Mouse (Mus musculus) heart, adult 2 months (tissue): ENCODE data around the gene Fibcd1. TPM values are rescaled to one million over a fixed set of nuclear protein-coding genes. Genes with fewer than 3 reads are reported as not detected.

ENCODE experiments used
- DNase-seq, 2 experiments: peaks; one replicate each; pipeline ENCODE4 v3.0.0; 2021
- H3K27ac ChIP-seq: fragments of 200-600 bp; 2 replicates; pipeline ENCODE4 v1.8.1; 2022
- H3K27me3 ChIP-seq: fragments of 200-500 bp; 2 replicates; pipeline ENCODE4 v1.6.1; 2012; ENCODE audit warnings: mild to moderate bottlenecking, low read length, inconsistent platforms, mixed read lengths; ENCODE audit not compliant: control insufficient read depth, insufficient read depth
- H3K36me3 ChIP-seq: fragments of 200-500 bp; 2 replicates; pipeline ENCODE4 v1.6.1; 2012; ENCODE audit warnings: low read length, inconsistent platforms; ENCODE audit not compliant: control insufficient read depth, insufficient read depth
- H3K4me1 ChIP-seq: fragments of 200-500 bp; 2 replicates; pipeline ENCODE4 v1.6.1; 2011; ENCODE audit warnings: low read length; ENCODE audit not compliant: control insufficient read depth, insufficient read depth
- H3K4me3 ChIP-seq: fragments of 200-600 bp; 2 replicates; pipeline ENCODE4 v1.8.1; 2022
- H3K79me2 ChIP-seq: fragments of 200-500 bp; replicated peaks from 2 replicates; pipeline ENCODE4 v1.6.1; 2012; ENCODE audit warnings: mild to moderate bottlenecking, inconsistent platforms, low read length, moderate library complexity, mixed read lengths; ENCODE audit not compliant: control insufficient read depth, insufficient read depth
- H3K9ac ChIP-seq: fragments of 200-500 bp; 2 replicates; pipeline ENCODE4 v1.6.1; 2012; ENCODE audit warnings: low read depth, mild to moderate bottlenecking, control low read depth, inconsistent platforms, low read length, mixed read lengths
- CTCF ChIP-seq: fragments of 200-600 bp; IDR thresholded peaks from 2 replicates; pipeline ENCODE4 v1.8.1; 2022; ENCODE audit warnings: antibody characterized with exemption, mild to moderate bottlenecking, moderate library complexity
- EP300 ChIP-seq: fragments of 200-500 bp; IDR thresholded peaks from 2 replicates; pipeline ENCODE4 v1.6.1; 2011; ENCODE audit warnings: low read depth, low read length, control low read depth; ENCODE audit not compliant: insufficient read depth
- POLR2A ChIP-seq: fragments of 200-500 bp; IDR thresholded peaks from 2 replicates; pipeline ENCODE4 v1.6.1; 2011; ENCODE audit warnings: mild to moderate bottlenecking, low read depth, low read length, control low read depth; ENCODE audit not compliant: insufficient read depth
- WGBS: fragments of 180-500 bp; shearing (Covaris S2); methylation state at CpG from one replicate; pipeline ENCODE4 v1.1.7; 2018; 5-methylcytosine and 5-hydroxymethylcytosine counted together
- intact Hi-C: fragments of 180-260 bp; cut with DNase I; formaldehyde crosslinking; loops from one replicate; pipeline ENCODE4 v1.15.1; 2025
- long read RNA-seq: library from polyadenylated mRNA; stranded (forward); transcript quantifications from one replicate; pipeline ENCODE4 v2.0.0, GENCODE M21; 2021
- polyA plus RNA-seq: library from polyadenylated mRNA; depleted of rRNA; stranded (reverse); fragments of >200 nt; gene quantifications from 2 replicates; pipeline ENCODE4 v1.2.3, GENCODE M21; 2012; rRNA removed
- total RNA-seq, 2 experiments: library from RNA; stranded (reverse); gene quantifications; 2 replicates each; pipeline ENCODE4 v1.2.3; 2021

Gene Fibcd1
- not detected for total RNA-seq
- not detected in 2 replicates for polyA plus RNA-seq
- long read RNA-seq, result 0 reads

DNA sequence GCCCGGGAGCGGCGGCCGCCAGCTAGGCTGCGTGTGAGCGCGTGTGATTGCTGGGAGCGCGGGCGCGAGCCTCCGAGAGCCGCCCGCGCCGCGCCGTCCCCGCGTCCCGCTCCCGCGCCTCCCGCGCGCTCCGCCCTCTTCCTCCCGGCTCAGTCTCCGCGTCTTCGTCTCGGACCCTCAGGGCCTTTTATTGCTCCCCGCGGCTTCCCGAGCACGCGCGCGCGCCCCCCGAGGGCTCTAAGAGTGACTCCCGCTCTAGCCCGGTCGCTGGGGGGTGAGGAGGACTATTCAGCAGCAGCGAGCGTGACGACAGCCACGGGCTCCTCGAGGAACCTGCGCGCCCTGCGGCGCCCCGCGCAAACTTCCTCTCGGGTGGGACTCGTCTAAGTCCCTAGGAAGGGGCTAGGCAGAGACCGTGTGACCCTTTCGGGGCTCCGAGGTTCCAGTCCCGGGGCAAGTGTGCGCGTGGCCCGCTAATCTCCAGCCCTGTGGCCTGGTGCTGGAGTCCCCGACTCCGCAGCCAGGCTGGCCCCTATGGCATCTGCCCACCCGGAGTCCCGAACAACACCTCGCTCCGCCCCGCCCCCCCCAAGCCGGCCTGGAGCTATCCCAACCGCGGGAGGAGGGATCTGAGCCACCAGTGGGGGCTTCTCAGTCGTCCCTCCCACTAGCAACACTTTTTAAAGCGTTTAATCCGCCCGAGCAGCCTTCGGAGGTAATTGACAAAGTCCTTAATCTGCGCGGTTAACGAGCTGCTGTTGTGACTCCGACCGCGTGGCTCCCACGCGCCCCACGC, at the start of gene Fibcd1:
TSS of gene Fibcd1 (minus strand) at position 110 of the 796 bp plus-strand sequence.
- no peak for DNase-seq
- Histone ChIP-seq H3K27me3 (peaks cover 25% of the 10 kb centered on the region), H3K36me3 (no peaks in the 10 kb centered on the region), H3K27ac (no peak within 1 kb of the TSS), H3K9ac (peak within 1 kb of the TSS; percentile 26; the same call in 1 of the 2 replicates), H3K4me3 (peak within 1 kb of the TSS; percentile 43), H3K4me1 (no peaks in the 10 kb centered on the region), H3K79me2 (no peaks in the 10 kb centered on the region)
- WGBS, result under 1% methylated on average over 85 of the region's 88 CpGs
- intact Hi-C loops, result no loop called here
- TF ChIP-seq POLR2A, result no peak
- no peak for TF ChIP-seq EP300

DNA sequence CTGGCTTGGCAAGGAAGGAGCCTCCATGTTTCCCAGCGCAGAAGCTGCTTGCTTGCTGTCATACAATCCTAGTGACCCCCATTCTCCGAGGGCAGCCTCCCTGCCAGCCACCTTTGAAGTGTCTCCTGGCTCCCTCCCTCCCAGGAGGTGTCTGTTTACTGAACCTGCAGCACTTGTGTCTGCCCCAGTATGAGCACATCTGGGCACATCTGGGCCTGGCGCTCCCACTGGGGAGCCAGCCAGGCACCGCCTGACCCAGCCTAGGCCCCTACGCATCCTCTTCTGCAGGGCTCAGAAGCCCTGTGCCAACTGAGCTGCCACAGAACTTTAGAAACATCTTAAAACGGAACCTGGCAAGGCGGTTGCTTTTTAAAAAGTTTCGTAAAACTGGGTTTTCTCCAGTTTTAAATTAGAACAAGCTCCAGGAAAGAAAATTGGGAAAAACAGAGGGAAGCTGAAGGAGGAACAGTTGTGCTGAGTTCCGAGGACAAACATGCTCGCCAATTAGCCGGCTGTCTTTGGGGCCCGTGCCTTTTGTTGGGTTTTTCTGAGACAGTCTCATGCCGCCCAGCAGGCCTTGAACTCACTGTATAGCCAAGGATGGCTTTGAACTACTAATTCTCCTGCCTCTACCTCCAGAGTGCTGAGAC, 48.5 kb upstream of the Fibcd1 start:
- DNase-seq, result no peak
- 70% methylated on average over 13 of the region's 13 CpGs for WGBS
- TF ChIP-seq POLR2A (no peak), CTCF (no peak), EP300 (no peak)

DNA sequence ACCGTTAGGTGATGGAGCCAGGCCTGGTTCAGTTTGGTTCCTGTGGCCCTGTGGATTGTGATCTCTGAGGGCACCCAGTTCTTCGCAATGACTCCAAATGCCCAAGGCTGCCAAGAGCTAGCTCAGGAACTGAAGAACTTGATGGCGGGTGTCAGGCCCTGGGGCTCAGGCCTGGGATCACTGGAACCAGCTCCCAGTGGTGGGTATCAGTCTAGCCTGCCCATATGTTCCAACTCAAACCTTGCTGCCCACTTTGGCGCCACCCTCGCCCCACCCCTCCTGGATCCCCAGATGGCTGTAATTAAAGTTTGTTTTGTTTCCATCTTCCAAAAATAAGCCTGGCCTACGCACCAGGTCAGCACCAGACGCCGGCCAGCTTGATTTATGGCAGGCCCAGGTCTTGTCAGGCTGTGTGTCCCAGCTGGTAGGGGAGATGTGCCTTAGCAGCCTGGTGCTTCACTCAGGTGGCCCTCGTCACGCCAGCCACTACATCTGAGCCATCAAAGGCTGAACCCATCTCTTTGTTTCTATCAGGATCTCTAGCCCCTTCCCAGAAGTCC, 47.4 kb upstream of the Fibcd1 start:
- intact Hi-C loops, result no loop called here
- Histone ChIP-seq H3K36me3 (no peaks in the 10 kb centered on the region), H3K27ac (no peak overlapping the region), H3K27me3 (no peaks in the 10 kb centered on the region), H3K79me2 (no peaks in the 10 kb centered on the region), H3K4me1 (no peaks in the 10 kb centered on the region), H3K9ac (no peak overlapping the region), H3K4me3 (no peak overlapping the region)
- WGBS, result 75% methylated on average over 10 of the region's 10 CpGs
- TF ChIP-seq EP300 (no peak), CTCF (no peak), POLR2A (no peak)
- DNase-seq, result no peak

More for the DNA sequence above, 48.5 kb upstream of the Fibcd1 start:
- H3K9ac ChIP-seq, result no peak overlapping the region
- H3K36me3 ChIP-seq, result no peaks in the 10 kb centered on the region
- no peak overlapping the region for H3K27ac ChIP-seq
- no peaks in the 10 kb centered on the region for H3K79me2 ChIP-seq
- no peaks in the 10 kb centered on the region for H3K27me3 ChIP-seq
- intact Hi-C loops, result no loop called here
- H3K4me1 ChIP-seq, result no peaks in the 10 kb centered on the region
- H3K4me3 ChIP-seq, result no peak overlapping the region

DNA sequence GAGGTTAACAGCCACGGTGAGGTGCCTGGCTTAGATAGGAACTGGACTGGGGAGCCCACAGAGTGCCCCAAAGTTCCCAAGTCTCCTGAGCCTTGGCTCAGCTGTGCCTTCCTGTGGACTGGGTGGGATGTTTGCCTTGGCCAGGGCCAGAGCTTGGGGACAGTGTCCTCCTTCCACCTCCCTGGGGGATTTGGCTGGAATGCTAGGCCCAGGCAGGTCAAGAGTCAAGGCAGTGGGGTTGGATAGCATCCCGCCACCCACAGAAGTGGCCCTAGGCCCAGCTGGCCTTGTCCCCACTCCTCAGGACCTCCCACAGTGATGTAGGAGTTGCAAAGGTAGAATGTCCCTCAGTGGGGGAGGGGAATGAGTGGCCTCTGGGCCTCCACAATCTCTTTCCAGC, 45.4 kb upstream of the Fibcd1 start:
- Histone ChIP-seq H3K27me3 (peaks cover 9% of the 10 kb centered on the region; the same call in 1 of the 2 replicates), H3K79me2 (no peaks in the 10 kb centered on the region), H3K36me3 (no peaks in the 10 kb centered on the region), H3K27ac (no peak overlapping the region), H3K4me3 (no peak overlapping the region), H3K9ac (no peak overlapping the region), H3K4me1 (no peaks in the 10 kb centered on the region)
- whole genome bisulfite sequencing, result 58% methylated on average over 2 of the region's 2 CpGs
- DNase-seq, result no peak
- TF ChIP-seq EP300 (no peak), POLR2A (no peak), CTCF (no peak)
- intact Hi-C loops, result no loop called here

DNA sequence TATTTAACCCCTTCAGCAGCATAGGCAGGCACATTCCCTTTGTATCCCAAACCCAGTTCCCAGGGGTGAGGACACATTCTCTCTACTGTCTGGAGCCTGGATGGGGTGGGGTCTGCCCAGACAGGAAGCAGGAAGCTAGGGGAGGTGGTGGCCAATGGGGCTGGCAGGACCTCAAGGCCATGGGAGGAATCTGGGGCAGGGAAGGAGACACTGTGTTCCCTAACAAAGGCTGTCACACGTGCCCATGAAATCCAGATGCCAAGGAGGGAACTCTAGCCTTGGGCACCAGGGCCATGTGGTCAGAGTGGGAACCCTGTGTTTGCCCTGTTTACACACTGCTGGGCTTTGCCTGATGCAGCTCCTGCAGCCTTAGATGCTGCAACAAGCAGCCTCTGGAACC, 43.1 kb upstream of the Fibcd1 start:
- 19% methylated on average over 1 of the region's 1 CpGs for WGBS
- Histone ChIP-seq H3K79me2 (no peaks in the 10 kb centered on the region), H3K27ac (no peak overlapping the region), H3K4me1 (no peaks in the 10 kb centered on the region), H3K9ac (no peak overlapping the region), H3K4me3 (no peak overlapping the region), H3K36me3 (no peaks in the 10 kb centered on the region), H3K27me3 (peaks cover 9% of the 10 kb centered on the region; the same call in 1 of the 2 replicates)
- DNase-seq, result no peak
- no peak for TF ChIP-seq CTCF
- TF ChIP-seq EP300, result no peak
- TF ChIP-seq POLR2A, result no peak
- intact Hi-C loops, result no loop called here

DNA sequence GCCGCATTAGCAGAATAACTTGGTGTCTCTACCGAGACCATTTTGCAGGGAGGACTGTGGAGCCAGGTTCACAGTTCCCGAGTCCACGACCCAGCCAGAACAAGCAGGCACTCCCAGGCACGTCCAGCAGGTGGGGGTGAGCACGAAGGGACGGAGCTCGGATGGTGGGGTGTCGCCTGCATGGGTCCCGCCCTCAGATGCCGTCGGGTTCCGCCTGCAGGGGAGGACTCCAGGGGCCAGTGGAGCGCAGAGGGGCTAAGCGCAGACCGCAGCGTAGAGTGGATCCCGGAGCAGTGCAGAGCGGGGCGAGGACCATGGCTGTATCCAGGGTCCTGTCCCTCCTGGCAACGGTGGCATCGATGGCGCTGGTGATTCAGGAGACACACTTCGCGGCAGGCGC, 41.2 kb upstream of the Fibcd1 start, which contains the start of gene Lamc3:
TSS of gene Lamc3 (plus strand) at position 262 of the 400 bp plus-strand sequence.
- no peak for TF ChIP-seq POLR2A
- peak; percentile 46 for TF ChIP-seq CTCF
- TF ChIP-seq EP300, result no peak
- Histone ChIP-seq H3K27me3 (peaks cover 9% of the 10 kb centered on the region; the same call in 1 of the 2 replicates), H3K36me3 (no peaks in the 10 kb centered on the region), H3K27ac (no peak within 1 kb of the TSS), H3K4me1 (no peaks in the 10 kb centered on the region), H3K4me3 (no peak within 1 kb of the TSS), H3K9ac (no peak within 1 kb of the TSS), H3K79me2 (no peaks in the 10 kb centered on the region)
- DNase-seq, result peak in 1 of 2 experiments; percentile 19
- intact Hi-C loops, result no loop called here
- WGBS, result 7% methylated on average over 26 of the region's 26 CpGs
